Mouse (Mus musculus): ENCODE data around the gene Abcb11.

GRCm38 (mm10) chr2:69379801-69380200 is 37.4 kb upstream of the Abcb11 start:
- TF ChIP-seq CTCF (IDR thresholded peaks at IDR 0.05; ENCODE audit: control insufficient read depth, insufficient read depth, low read length) (no peak), POLR2A (IDR thresholded peaks at IDR 0.05; ENCODE audit: borderline replicate concordance, control insufficient read depth, low read depth, low read length) (no peak)

All from bone marrow, adult 2 months (tissue).